8 mouse cellular contexts compared by ENCODE assay signal in genomic region chr5:139434940-139435339, GRCm38 (mm10). TPM values are rescaled to one million over a fixed set of nuclear protein-coding genes. Genes with fewer than 3 reads are reported as not detected.
DNase-seq lines count a peak whose midpoint lies in the region; ATAC-seq and TF ChIP-seq lines count a peak whose summit lies in the region.
"Had no signal": no experiment of that assay in that cellular context is flagged by ENCODE, and none has a peak within 500 bp of the region (broad histone marks: within the 10 kb centered on the region; RNA-seq: fewer than 3 reads in every experiment).

No protein-coding gene starts in this region.

- 0 out of 2 replicates have a peak overlapping the region, but pooled peaks have one; percentile 31 for H3K9ac ChIP-seq in midbrain, embryonic 16.5 days (ENCODE audit: low read depth, low read length)
- H3K9ac ChIP-seq in intestine, embryonic 15.5 days = no peak overlapping the region
- H3K9ac ChIP-seq: limb, embryonic 12.5 days had no signal

- H3K4me1 ChIP-seq in midbrain, embryonic 16.5 days (ENCODE audit: control insufficient read depth, insufficient read depth, low read length) = peaks cover 45% of the 10 kb centered on the region
- no peaks in the 10 kb centered on the region for H3K4me1 ChIP-seq in thymus, adult 2 months (replicated peaks; ENCODE audit: control insufficient read depth, insufficient read depth, low read length)
- H3K4me1 ChIP-seq in intestine, embryonic 15.5 days (replicated peaks) = peaks cover 4% of the 10 kb centered on the region

- no peaks in the 10 kb centered on the region for H3K36me3 ChIP-seq in midbrain, embryonic 16.5 days (ENCODE audit: control insufficient read depth, insufficient read depth, low read length)
- no peaks in the 10 kb centered on the region for H3K36me3 ChIP-seq in thymus, adult 2 months (ENCODE audit: control insufficient read depth, insufficient read depth, low read length)
- H3K36me3 ChIP-seq in intestine, embryonic 15.5 days = no peaks in the 10 kb centered on the region
- H3K36me3 ChIP-seq: limb, embryonic 12.5 days had no signal

- no peaks in the 10 kb centered on the region for H3K9me3 ChIP-seq in midbrain, embryonic 16.5 days (replicated peaks; ENCODE audit: control insufficient read depth, low read length, poor library complexity, severe bottlenecking)
- no peaks in the 10 kb centered on the region for H3K9me3 ChIP-seq in intestine, embryonic 15.5 days
- H3K9me3 ChIP-seq: limb, embryonic 12.5 days had no signal

- peak; percentile 84 for ATAC-seq in midbrain, embryonic 16.5 days
- no peak for ATAC-seq in intestine, embryonic 15.5 days

- peak overlapping the region; percentile 34 for H3K4me2 ChIP-seq in midbrain, embryonic 16.5 days (ENCODE audit: low read length)
- no peak overlapping the region for H3K4me2 ChIP-seq in intestine, embryonic 15.5 days (replicated peaks)
- H3K4me2 ChIP-seq: limb, embryonic 12.5 days had no signal

- H3K4me3 ChIP-seq in midbrain, embryonic 16.5 days (ENCODE audit: low read depth, low read length) = no peak overlapping the region
- H3K4me3 ChIP-seq in thymus, adult 2 months (ENCODE audit: control insufficient read depth, insufficient read depth, low read length) = no peak overlapping the region
- H3K4me3 ChIP-seq in intestine, embryonic 15.5 days (replicated peaks) = no peak overlapping the region
- H3K4me3 ChIP-seq: limb, embryonic 12.5 days had no signal

- DNase-seq in brain, embryonic 18.5 days (ENCODE audit: low read depth, low spot score) = peak; percentile 54
- peak; percentile 22 for DNase-seq in fibroblast of lung, adult 2 months (ENCODE audit: low read depth)
- DNase-seq in layer of hippocampus, adult 11-12 months (ENCODE audit: low spot score) = peak; percentile 78
- DNase-seq in thymus, adult 2 months = no peak
- no peak for DNase-seq in cerebellum, postnatal 4 days (ENCODE audit: low spot score in 2 of 2)

- H3K27ac ChIP-seq in midbrain, embryonic 16.5 days (ENCODE audit: low read length) = peak overlapping the region; percentile 78
- H3K27ac ChIP-seq in thymus, adult 2 months (ENCODE audit: control insufficient read depth, insufficient read depth, low read length) = no peak overlapping the region
- no peak overlapping the region for H3K27ac ChIP-seq in intestine, embryonic 15.5 days

- no peak for TF ChIP-seq POLR2A in thymus, adult 2 months (IDR thresholded peaks at IDR 0.05; ENCODE audit: control insufficient read depth, extremely low read depth, insufficient read depth, low read length, poor library complexity)

- H3K27me3 ChIP-seq in midbrain, embryonic 16.5 days (ENCODE audit: control insufficient read depth, insufficient read depth, low read depth, low read length) = no peaks in the 10 kb centered on the region
- H3K27me3 ChIP-seq in thymus, adult 2 months (ENCODE audit: control insufficient read depth, insufficient read depth, low read length) = no peaks in the 10 kb centered on the region
- no peaks in the 10 kb centered on the region for H3K27me3 ChIP-seq in intestine, embryonic 15.5 days (replicated peaks)
- H3K27me3 ChIP-seq: limb, embryonic 12.5 days had no signal

- no peak for TF ChIP-seq CTCF in thymus, adult 2 months (IDR thresholded peaks at IDR 0.05; ENCODE audit: borderline replicate concordance, control insufficient read depth, extremely low read depth, insufficient read depth, low read length, poor library complexity)

- WGBS in midbrain, embryonic 16.5 days = 8% methylated on average over 8 of the region's 8 CpGs
- whole genome bisulfite sequencing in thymus, adult 2 months = 81% methylated on average over 8 of the region's 8 CpGs
- WGBS in intestine, embryonic 15.5 days = 44% methylated on average over 8 of the region's 8 CpGs

RNA-seq across cellular contexts. Expression of gene Gper1, which starts 12.0 kb away (rescaled TPM):
- 9.4 TPM in 2 replicates for polyA plus RNA-seq in midbrain, embryonic 16.5 days (2015; fragmentation: Nextera tagmentation; extraction: Ambion mirVana)
- 1.5 and 2.1 TPM in 2 replicates for polyA plus RNA-seq in thymus, adult 2 months (2012; rRNA removed)
- polyA plus RNA-seq in intestine, embryonic 15.5 days (2015; fragmentation: Nextera tagmentation; extraction: Ambion mirVana) = 2.1 TPM in 2 replicates

RNA-seq across cellular contexts. Expression of gene 3110082I17Rik, which starts 25.4 kb away (rescaled TPM):
- polyA plus RNA-seq in midbrain, embryonic 16.5 days (2015; fragmentation: Nextera tagmentation; extraction: Ambion mirVana) = 16.8 and 17.7 TPM in 2 replicates
- 7.5 and 8.2 TPM in 2 replicates for polyA plus RNA-seq in thymus, adult 2 months (2012; rRNA removed)
- 31.8 and 38.4 TPM in 2 replicates for polyA plus RNA-seq in intestine, embryonic 15.5 days (2015; fragmentation: Nextera tagmentation; extraction: Ambion mirVana)

RNA-seq across cellular contexts. Expression of gene C130050O18Rik, which starts 29.9 kb away (rescaled TPM):
- 0.14 and 0.39 TPM in 2 replicates for polyA plus RNA-seq in midbrain, embryonic 16.5 days (2015; fragmentation: Nextera tagmentation; extraction: Ambion mirVana)
- 1.5 and 2.1 TPM in 2 replicates for polyA plus RNA-seq in thymus, adult 2 months (2012; rRNA removed)
- polyA plus RNA-seq in intestine, embryonic 15.5 days (2015; fragmentation: Nextera tagmentation; extraction: Ambion mirVana) = 0.81 and 0.85 TPM in 2 replicates

RNA-seq across cellular contexts. Expression of gene Zfand2a, which starts 49.4 kb away (rescaled TPM):
- 24.0 and 28.1 TPM in 2 replicates for polyA plus RNA-seq in midbrain, embryonic 16.5 days (2015; fragmentation: Nextera tagmentation; extraction: Ambion mirVana)
- 15.5 and 15.9 TPM in 2 replicates for polyA plus RNA-seq in thymus, adult 2 months (2012; rRNA removed)
- 6.0 and 7.0 TPM in 2 replicates for polyA plus RNA-seq in intestine, embryonic 15.5 days (2015; fragmentation: Nextera tagmentation; extraction: Ambion mirVana)

RNA-seq across cellular contexts. Expression of gene Gpr146, which starts 57.4 kb away (rescaled TPM):
- polyA plus RNA-seq in midbrain, embryonic 16.5 days (2015; fragmentation: Nextera tagmentation; extraction: Ambion mirVana) = 2.5 and 2.9 TPM in 2 replicates
- polyA plus RNA-seq in thymus, adult 2 months (2012; rRNA removed) = 33.9 and 40.1 TPM in 2 replicates
- polyA plus RNA-seq in intestine, embryonic 15.5 days (2015; fragmentation: Nextera tagmentation; extraction: Ambion mirVana) = 2.2 and 2.7 TPM in 2 replicates

Comparison
In these comparisons a context has a peak if more than half of its experiments do, and no peak if none do; other contexts are left out.
1. DNase-seq: peak in brain, embryonic 18.5 days (single experiment), fibroblast of lung, adult 2 months (single experiment) and layer of hippocampus, adult 11-12 months (single experiment); none in thymus, adult 2 months (single experiment) and cerebellum, postnatal 4 days (0 of 2).